Mouse (Mus musculus): ENCODE data around the gene Clock. TPM values are rescaled to one million over a fixed set of nuclear protein-coding genes. Genes with fewer than 3 reads are reported as not detected.

The Clock gene
- total and polyA plus RNA-seq, 2 experiments from 2014 or later: 7.3 to 28.5 TPM

GRCm38 (mm10) chr5:76170522-76170921, 134.1 kb downstream of the Clock start:
- Histone ChIP-seq H3K36me3 (ENCODE audit: insufficient read depth) (no peaks in the 10 kb centered on the region), H3K4me2 (ENCODE audit: low read depth) (no peak overlapping the region), H3K9me3 (ENCODE audit: low read length) (no peaks in the 10 kb centered on the region), H3K9ac (no peak overlapping the region), H3K4me1 (ENCODE audit: insufficient read depth) (no peaks in the 10 kb centered on the region), H3K27ac (ENCODE audit: low read depth, low read length) (no peak overlapping the region), H3K4me3 (ENCODE audit: low read depth, low read length) (no peak overlapping the region), H3K27me3 (ENCODE audit: insufficient read depth, low read length) (no peaks in the 10 kb centered on the region)
- no peak for ATAC-seq
- no peak for TF ChIP-seq CTCF (IDR thresholded peaks at IDR 0.05; ENCODE audit: low read depth)
- 80% methylated on average over 4 of the region's 4 CpGs for WGBS
- no peak for DNase-seq

GRCm38 (mm10) chr5:76164827-76165226, 139.8 kb downstream of the Clock start:
- 81% methylated on average over 7 of the region's 7 CpGs for WGBS
- no peak for DNase-seq
- Histone ChIP-seq H3K4me2 (ENCODE audit: low read depth) (no peak overlapping the region), H3K27ac (ENCODE audit: low read depth, low read length) (no peak overlapping the region), H3K9me3 (ENCODE audit: low read length) (no peaks in the 10 kb centered on the region), H3K36me3 (ENCODE audit: insufficient read depth) (no peaks in the 10 kb centered on the region), H3K4me3 (ENCODE audit: low read depth, low read length) (no peak overlapping the region), H3K27me3 (ENCODE audit: insufficient read depth, low read length) (no peaks in the 10 kb centered on the region), H3K9ac (no peak overlapping the region), H3K4me1 (ENCODE audit: insufficient read depth) (no peaks in the 10 kb centered on the region)
- ATAC-seq: no peak
- no peak for TF ChIP-seq CTCF (IDR thresholded peaks at IDR 0.05; ENCODE audit: low read depth)

GRCm38 (mm10) chr5:76163828-76164390, 140.7 kb downstream of the Clock start:
- Histone ChIP-seq H3K9ac (no peak overlapping the region), H3K36me3 (ENCODE audit: insufficient read depth) (no peaks in the 10 kb centered on the region), H3K27ac (ENCODE audit: low read depth, low read length) (no peak overlapping the region), H3K4me1 (ENCODE audit: insufficient read depth) (no peaks in the 10 kb centered on the region), H3K9me3 (ENCODE audit: low read length) (no peaks in the 10 kb centered on the region), H3K4me2 (ENCODE audit: low read depth) (no peak overlapping the region), H3K4me3 (ENCODE audit: low read depth, low read length) (no peak overlapping the region), H3K27me3 (ENCODE audit: insufficient read depth, low read length) (no peaks in the 10 kb centered on the region)
- DNase-seq (no peak), ATAC-seq (no peak)
- 68% methylated on average over 4 of the region's 4 CpGs for WGBS
- no peak for TF ChIP-seq CTCF (IDR thresholded peaks at IDR 0.05; ENCODE audit: low read depth)

- H3K36me3 ChIP-seq (ENCODE audit: insufficient read depth): no peaks in the 10 kb centered on the region
- no peak for TF ChIP-seq CTCF (IDR thresholded peaks at IDR 0.05; ENCODE audit: low read depth)
- no peaks in the 10 kb centered on the region for H3K4me1 ChIP-seq (ENCODE audit: insufficient read depth)
- no peak overlapping the region for H3K4me3 ChIP-seq (ENCODE audit: low read depth, low read length)
- WGBS: 88% methylated on average over 5 of the region's 5 CpGs
- H3K27ac ChIP-seq (ENCODE audit: low read depth, low read length): no peak overlapping the region
- H3K9me3 ChIP-seq (ENCODE audit: low read length): no peaks in the 10 kb centered on the region
- no peak for ATAC-seq
- H3K4me2 ChIP-seq (ENCODE audit: low read depth): no peak overlapping the region
- no peak for DNase-seq
- H3K27me3 ChIP-seq (ENCODE audit: insufficient read depth, low read length): no peaks in the 10 kb centered on the region
- H3K9ac ChIP-seq: no peak overlapping the region
Observed at GRCm38 (mm10) chr5:76162926-76163325, 141.7 kb downstream of the Clock start.

GRCm38 (mm10) chr5:76161491-76161890, 143.1 kb downstream of the Clock start:
- no peak for ATAC-seq

GRCm38 (mm10) chr5:76160086-76160485, 144.5 kb downstream of the Clock start:
- Histone ChIP-seq H3K4me3 (ENCODE audit: low read depth, low read length) (no peak overlapping the region), H3K36me3 (ENCODE audit: insufficient read depth) (no peaks in the 10 kb centered on the region), H3K9me3 (ENCODE audit: low read length) (no peaks in the 10 kb centered on the region), H3K27me3 (ENCODE audit: insufficient read depth, low read length) (no peaks in the 10 kb centered on the region), H3K9ac (no peak overlapping the region), H3K27ac (ENCODE audit: low read depth, low read length) (no peak overlapping the region), H3K4me2 (ENCODE audit: low read depth) (no peak overlapping the region), H3K4me1 (ENCODE audit: insufficient read depth) (no peaks in the 10 kb centered on the region)
- 73% methylated on average over 3 of the region's 3 CpGs for WGBS
- no peak for ATAC-seq
- TF ChIP-seq CTCF (IDR thresholded peaks at IDR 0.05; ENCODE audit: low read depth): no peak
- DNase-seq: no peak

More at GRCm38 (mm10) chr5:76161491-76161890, 143.1 kb downstream of the Clock start:
- WGBS: 91% methylated on average over 6 of the region's 6 CpGs
- H3K4me3 ChIP-seq (ENCODE audit: low read depth, low read length): no peak overlapping the region
- H3K27me3 ChIP-seq (ENCODE audit: insufficient read depth, low read length): no peaks in the 10 kb centered on the region
- TF ChIP-seq CTCF (IDR thresholded peaks at IDR 0.05; ENCODE audit: low read depth): no peak
- H3K9ac ChIP-seq: no peak overlapping the region
- DNase-seq: no peak
- H3K4me2 ChIP-seq (ENCODE audit: low read depth): no peak overlapping the region
- no peaks in the 10 kb centered on the region for H3K36me3 ChIP-seq (ENCODE audit: insufficient read depth)
- H3K9me3 ChIP-seq (ENCODE audit: low read length): no peaks in the 10 kb centered on the region
- H3K27ac ChIP-seq (ENCODE audit: low read depth, low read length): no peak overlapping the region
- H3K4me1 ChIP-seq (ENCODE audit: insufficient read depth): no peaks in the 10 kb centered on the region

Other genes starting within 250 kb of the Clock start
- 9.9 and 12.8 TPM in 2 replicates for gene Srd5a3, start 164.5 kb downstream of the Clock start, total RNA-seq (2014; rRNA removed)
- gene Srd5a3, start 164.5 kb downstream of the Clock start, polyA plus RNA-seq (2015; fragmentation: Nextera tagmentation; extraction: Ambion mirVana): 17.5 and 21.3 TPM in 2 replicates
- 70.6 and 77.5 TPM in 2 replicates for gene Tmem165, start 120.9 kb downstream of the Clock start, total RNA-seq (2014; rRNA removed)
- 35.1 and 41.4 TPM in 2 replicates for gene Tmem165, start 120.9 kb downstream of the Clock start, polyA plus RNA-seq (2015; fragmentation: Nextera tagmentation; extraction: Ambion mirVana)
- not detected in 2 replicates for gene Pdcl2, start 26.4 kb upstream of the Clock start, total RNA-seq (2014; rRNA removed)
- gene Pdcl2, start 26.4 kb upstream of the Clock start, polyA plus RNA-seq (2015; fragmentation: Nextera tagmentation; extraction: Ambion mirVana): not detected in 2 replicates
- not detected in 2 replicates for gene Nmu, start 59.0 kb upstream of the Clock start, total RNA-seq (2014; rRNA removed)
- 0.70 TPM in 1 of 2 replicates, not detected in the other for gene Nmu, start 59.0 kb upstream of the Clock start, polyA plus RNA-seq (2015; fragmentation: Nextera tagmentation; extraction: Ambion mirVana)
- gene Gm7271, start 179.2 kb upstream of the Clock start, total RNA-seq (2014; rRNA removed): not detected in 2 replicates
- gene Gm7271, start 179.2 kb upstream of the Clock start, polyA plus RNA-seq (2015; fragmentation: Nextera tagmentation; extraction: Ambion mirVana): not detected in 2 replicates
- gene Exoc1, start 224.5 kb upstream of the Clock start, total RNA-seq (2014; rRNA removed): 81.7 and 96.2 TPM in 2 replicates
- 35.5 and 48.9 TPM in 2 replicates for gene Exoc1, start 224.5 kb upstream of the Clock start, polyA plus RNA-seq (2015; fragmentation: Nextera tagmentation; extraction: Ambion mirVana)